Mouse (Mus musculus) thymus, adult 2 months (tissue): ENCODE data around the gene Sorcs1. TPM values are rescaled to one million over a fixed set of nuclear protein-coding genes. Genes with fewer than 3 reads are reported as not detected.

Experiments
- DNase-seq: peaks from one replicate; pipeline ENCODE4 v3.0.0; 2021
- H3K27ac ChIP-seq: fragments of 200-500 bp; 2 replicates; pipeline ENCODE4 v1.5.1; 2012; ENCODE audit warnings: low read length, control low read depth; ENCODE audit not compliant: control insufficient read depth, insufficient read depth
- H3K27me3 ChIP-seq: fragments of 200-500 bp; 2 replicates; pipeline ENCODE4 v1.6.1; 2012; ENCODE audit warnings: mild to moderate bottlenecking, low read length, moderate library complexity, mixed read lengths; ENCODE audit not compliant: control insufficient read depth, insufficient read depth
- H3K36me3 ChIP-seq: fragments of 200-500 bp; 2 replicates; pipeline ENCODE4 v1.6.1; 2012; ENCODE audit warnings: mild to moderate bottlenecking, low read length, moderate library complexity; ENCODE audit not compliant: control insufficient read depth, insufficient read depth
- H3K4me1 ChIP-seq: fragments of 200-500 bp; replicated peaks from 2 replicates; pipeline ENCODE4 v1.6.1; 2012; ENCODE audit warnings: low read length; ENCODE audit not compliant: control insufficient read depth, insufficient read depth
- H3K4me3 ChIP-seq: fragments of 200-500 bp; 2 replicates; pipeline ENCODE4 v1.5.1; 2012; ENCODE audit warnings: mild to moderate bottlenecking, low read length, control low read depth, moderate library complexity; ENCODE audit not compliant: control insufficient read depth, insufficient read depth
- CTCF ChIP-seq: fragments of 200-500 bp; IDR thresholded peaks from 2 replicates; pipeline ENCODE4 v1.5.1; 2012; ENCODE audit warnings: mild to moderate bottlenecking, control low read depth, low read length, moderate library complexity, borderline replicate concordance; ENCODE audit not compliant: control insufficient read depth, poor library complexity, insufficient read depth; ENCODE audit errors: extremely low read depth
- POLR2A ChIP-seq: fragments of 200-500 bp; IDR thresholded peaks from 2 replicates; pipeline ENCODE4 v1.6.1; 2012; ENCODE audit warnings: mild to moderate bottlenecking, low read length, control low read depth, moderate library complexity; ENCODE audit not compliant: control insufficient read depth, poor library complexity, insufficient read depth; ENCODE audit errors: extremely low read depth
- WGBS: fragments of 180-500 bp; shearing (Covaris S2); methylation state at CpG from one replicate; pipeline ENCODE4 v1.1.7; 2018; 5-methylcytosine and 5-hydroxymethylcytosine counted together
- polyA plus RNA-seq: library from polyadenylated mRNA; depleted of rRNA; stranded (reverse); fragments of >200 nt; gene quantifications from 2 replicates; pipeline ENCODE4 v1.2.3, GENCODE M21; 2012

Sorcs1 gene
- polyA plus RNA-seq, 1 experiment, result 0.23 TPM

GRCm38 (mm10) chr19:50582952-50583351, 95.5 kb downstream of the Sorcs1 start:
- DNase-seq, result no peak

DNA sequence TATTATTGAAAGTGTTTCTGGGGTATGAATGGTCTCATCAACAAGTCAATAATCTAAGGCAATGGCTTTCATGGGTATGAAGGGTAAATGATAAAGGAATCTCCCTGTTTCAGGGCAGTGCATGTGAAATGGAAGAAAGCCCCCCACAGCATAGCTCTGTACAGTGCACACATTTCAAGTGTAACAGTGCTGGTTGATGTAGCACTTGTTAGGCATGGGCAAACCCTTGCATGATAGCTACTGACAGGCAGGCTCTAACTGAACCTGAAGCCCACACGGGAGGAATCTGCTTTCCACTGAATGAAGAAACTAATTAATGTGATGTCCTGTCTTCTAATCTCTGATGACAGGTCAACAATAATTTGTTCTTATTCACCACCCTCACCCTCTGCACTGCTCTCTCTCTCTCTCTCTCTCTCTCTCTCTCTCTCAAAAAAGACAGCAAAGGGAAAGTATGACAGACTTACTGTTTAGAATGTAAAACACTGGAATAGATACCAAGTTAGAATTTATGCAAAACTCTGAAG, 108.7 kb downstream of the Sorcs1 start:
- Histone ChIP-seq H3K4me3 (no peak overlapping the region), H3K4me1 (no peaks in the 10 kb centered on the region), H3K36me3 (no peaks in the 10 kb centered on the region), H3K27ac (no peak overlapping the region), H3K27me3 (no peaks in the 10 kb centered on the region)
- TF ChIP-seq CTCF (no peak), POLR2A (no peak)
- no peak for DNase-seq
- 82% methylated on average over 1 of the region's 1 CpGs for WGBS

More at GRCm38 (mm10) chr19:50582952-50583351, 95.5 kb downstream of the Sorcs1 start:
- no peak for TF ChIP-seq POLR2A
- H3K27me3 ChIP-seq, result no peaks in the 10 kb centered on the region
- H3K4me1 ChIP-seq, result no peaks in the 10 kb centered on the region
- H3K36me3 ChIP-seq, result no peaks in the 10 kb centered on the region
- H3K4me3 ChIP-seq, result no peak overlapping the region
- no peak overlapping the region for H3K27ac ChIP-seq

- no peak for TF ChIP-seq CTCF
- no peak for TF ChIP-seq POLR2A
- Histone ChIP-seq H3K4me1 (no peaks in the 10 kb centered on the region), H3K36me3 (no peaks in the 10 kb centered on the region), H3K27me3 (no peaks in the 10 kb centered on the region), H3K4me3 (no peak overlapping the region), H3K27ac (no peak overlapping the region)
- DNase-seq, result no peak
- WGBS, result 88% methylated on average over 2 of the region's 2 CpGs
Observed at GRCm38 (mm10) chr19:50566306-50566705, 112.1 kb downstream of the Sorcs1 start.

DNA sequence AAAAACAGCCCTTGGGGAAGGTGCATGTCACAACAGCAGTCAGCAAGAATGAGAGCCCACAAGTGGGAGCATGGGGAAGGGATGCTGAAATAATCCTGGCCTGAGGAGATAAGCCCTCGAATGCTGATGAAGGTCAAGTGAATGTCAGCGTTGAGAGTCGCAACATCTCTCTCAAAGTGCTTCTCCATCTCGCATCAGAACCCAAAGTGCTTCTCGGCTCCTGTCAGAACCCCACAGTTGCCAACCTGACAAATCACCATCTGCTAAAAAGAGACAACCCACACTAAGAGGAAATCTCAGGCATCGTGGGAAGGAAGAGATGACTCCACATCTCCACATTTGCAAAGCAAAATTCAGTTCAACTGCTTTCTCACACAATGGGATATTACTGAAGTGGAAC, 119.7 kb downstream of the Sorcs1 start:
- Histone ChIP-seq H3K4me1 (no peaks in the 10 kb centered on the region), H3K36me3 (no peaks in the 10 kb centered on the region), H3K4me3 (no peak overlapping the region), H3K27ac (no peak overlapping the region), H3K27me3 (no peaks in the 10 kb centered on the region)
- no peak for DNase-seq
- 69% methylated on average over 6 of the region's 6 CpGs for WGBS
- no peak for TF ChIP-seq POLR2A
- no peak for TF ChIP-seq CTCF

DNA sequence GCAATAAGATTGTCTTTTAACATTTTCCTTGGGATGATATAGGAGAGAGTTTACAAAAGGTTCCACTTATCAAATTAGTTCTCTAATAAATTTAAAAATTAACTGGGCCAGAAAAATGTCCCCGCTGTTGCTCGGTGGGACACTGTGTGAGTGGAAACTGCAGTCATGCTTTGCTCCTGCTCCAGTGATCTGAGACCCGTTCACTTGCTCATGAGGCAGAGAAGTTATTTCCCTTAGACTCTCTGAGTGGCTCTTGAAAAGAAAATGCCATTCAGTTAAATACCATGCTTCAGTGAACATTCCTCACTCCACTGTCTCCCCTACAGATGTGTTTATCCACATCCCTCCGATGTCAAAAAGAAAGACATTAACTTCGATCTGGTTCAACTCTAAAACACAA, 144.4 kb downstream of the Sorcs1 start:
- 90% methylated on average over 5 of the region's 5 CpGs for WGBS
- Histone ChIP-seq H3K4me3 (no peak overlapping the region), H3K27me3 (no peaks in the 10 kb centered on the region), H3K4me1 (no peaks in the 10 kb centered on the region), H3K36me3 (no peaks in the 10 kb centered on the region), H3K27ac (no peak overlapping the region)
- no peak for TF ChIP-seq CTCF
- no peak for TF ChIP-seq POLR2A
- no peak for DNase-seq

DNA sequence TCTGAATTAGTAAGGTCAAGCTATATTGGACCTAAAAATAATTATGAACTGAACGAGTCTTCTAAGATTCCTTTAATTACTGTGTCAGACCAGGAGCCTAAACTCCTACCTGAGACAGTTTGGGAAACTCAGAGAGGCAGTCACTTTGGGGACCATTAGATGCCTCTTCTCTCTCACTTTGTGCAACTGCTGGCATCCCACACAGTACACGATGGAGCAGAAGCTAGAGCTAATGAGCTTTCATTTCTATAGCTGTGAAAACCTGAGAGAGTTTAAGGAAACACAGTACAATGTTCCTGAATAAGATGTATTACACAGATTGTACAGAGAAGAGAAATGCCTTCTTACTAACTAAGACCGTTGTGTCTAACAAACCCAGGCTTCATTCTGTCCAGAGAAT, 150.6 kb downstream of the Sorcs1 start:
- Histone ChIP-seq H3K4me3 (no peak overlapping the region), H3K4me1 (no peaks in the 10 kb centered on the region), H3K27me3 (no peaks in the 10 kb centered on the region), H3K36me3 (no peaks in the 10 kb centered on the region), H3K27ac (no peak overlapping the region)
- no peak for DNase-seq
- 89% methylated on average over 3 of the region's 3 CpGs for WGBS
- no peak for TF ChIP-seq CTCF
- TF ChIP-seq POLR2A, result no peak

DNA sequence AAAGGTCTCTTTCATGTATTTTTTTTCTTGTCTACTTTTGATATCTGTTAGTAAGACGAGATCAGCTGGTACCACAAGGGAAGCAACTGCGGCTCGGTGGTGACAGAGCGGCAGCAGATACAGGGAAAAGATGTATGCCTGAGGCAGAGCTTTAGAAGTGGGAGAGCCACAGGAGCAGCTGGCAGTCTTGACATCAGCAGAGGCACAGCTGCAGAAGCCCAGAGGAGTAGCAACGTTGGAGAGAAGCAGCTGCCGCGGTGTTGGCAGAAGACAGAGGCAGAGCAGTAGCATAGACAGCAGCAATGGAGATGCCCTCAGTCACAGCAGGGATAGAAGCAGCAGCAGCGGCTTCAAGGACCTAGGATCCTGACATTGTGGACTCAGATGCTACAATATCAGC, 152.4 kb downstream of the Sorcs1 start:
- peak; percentile 32 for DNase-seq
- no peaks in the 10 kb centered on the region for H3K4me1 ChIP-seq
- 91% methylated on average over 8 of the region's 8 CpGs for WGBS
- no peaks in the 10 kb centered on the region for H3K36me3 ChIP-seq
- H3K4me3 ChIP-seq, result no peak overlapping the region
- TF ChIP-seq POLR2A (no peak), CTCF (no peak)
- H3K27me3 ChIP-seq, result no peaks in the 10 kb centered on the region
- H3K27ac ChIP-seq, result no peak overlapping the region
